Mouse (Mus musculus) 3T3-L1 (cell line): ENCODE results near the gene Tsc1.

Experiments used
- DNase-seq: peaks from one replicate; pipeline ENCODE4 v3.0.0-alpha.2; 2015; ENCODE audit warnings: low read depth, low spot score

The Tsc1 gene

DNA sequence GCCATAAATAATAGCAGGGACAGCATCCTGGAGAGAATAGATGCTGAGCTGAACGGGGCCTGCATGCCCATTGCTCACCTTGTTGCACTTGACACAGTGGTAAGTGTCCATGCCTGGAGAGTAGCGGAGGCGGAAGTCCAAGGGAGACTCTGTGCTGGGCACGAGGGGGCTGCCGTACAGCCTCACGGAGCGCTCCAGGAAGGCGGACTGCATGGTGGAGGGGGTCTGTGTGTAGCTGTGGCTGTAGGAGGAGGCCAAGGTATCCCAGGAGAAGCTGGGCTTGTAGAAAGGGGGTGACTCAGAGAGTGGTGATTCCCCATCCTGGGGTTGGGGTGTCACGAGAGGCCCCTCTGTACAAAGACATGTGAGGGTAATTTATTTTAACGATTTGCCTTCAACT, 27.4 kb upstream of the Tsc1 start:
- DNase-seq: no peak

DNA sequence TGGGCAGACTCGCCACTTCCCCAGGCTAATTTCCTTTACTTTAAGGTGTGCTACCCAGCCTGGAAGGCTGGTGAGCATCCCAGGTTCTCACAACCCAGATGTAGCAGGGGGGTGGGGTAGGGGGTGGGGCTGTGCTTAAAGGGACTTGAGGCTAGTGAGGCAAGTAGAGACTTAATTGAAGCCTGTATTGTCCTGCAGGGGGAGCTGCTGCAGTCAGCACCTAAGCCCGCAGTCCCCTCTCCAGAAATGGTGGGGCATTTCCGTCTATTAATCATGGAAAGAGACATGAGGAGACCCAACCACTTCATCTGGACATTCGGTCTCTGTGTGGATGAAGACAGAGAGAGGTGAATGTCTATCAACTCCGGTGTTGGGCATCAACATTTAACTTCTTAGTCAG, 24.7 kb upstream of the Tsc1 start:
- no peak for DNase-seq

DNA sequence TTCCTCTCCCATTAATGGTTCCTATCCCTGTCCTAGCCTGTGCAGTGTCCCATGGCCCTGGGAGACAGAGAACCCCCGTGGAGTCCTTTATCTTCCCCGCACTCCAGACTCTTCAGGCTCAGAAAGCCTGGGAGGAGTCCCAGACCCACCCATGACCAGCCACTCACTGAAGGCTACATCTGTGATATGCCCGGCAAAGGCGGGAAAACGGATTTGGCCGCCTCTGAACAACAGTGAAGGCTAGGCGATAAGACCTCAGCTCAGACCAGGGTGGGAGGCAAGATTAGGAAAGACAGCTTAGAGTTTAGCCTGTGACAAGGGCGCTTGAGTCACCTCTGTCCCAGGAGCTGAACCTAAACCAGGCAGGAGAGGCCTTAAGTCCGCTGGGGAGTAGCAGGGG, 24.2 kb upstream of the Tsc1 start:
- DNase-seq: no peak

GRCm38 (mm10) chr2:28617498-28618486, 23.2 kb upstream of the Tsc1 start:
- no peak for DNase-seq

GRCm38 (mm10) chr2:28618777-28619336, 22.2 kb upstream of the Tsc1 start:
- no peak for DNase-seq

DNA sequence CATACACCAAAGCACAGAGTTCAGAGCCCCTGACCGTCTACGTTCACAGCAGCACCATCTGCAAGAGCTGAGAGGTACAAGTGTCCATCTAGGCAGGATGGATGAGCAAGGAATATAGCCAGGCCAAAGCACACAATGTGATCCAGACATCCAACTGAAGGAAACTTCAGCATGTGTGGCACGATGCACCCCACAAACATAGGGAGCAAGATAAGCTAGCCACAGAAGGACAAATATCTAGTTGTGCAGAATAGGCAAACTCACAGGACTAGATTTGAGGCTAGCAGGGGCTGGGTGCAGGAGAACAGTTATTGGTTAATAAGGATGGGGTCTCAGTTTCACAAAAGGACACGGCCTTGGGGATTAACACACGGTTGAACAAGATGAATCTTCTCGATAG, 21.7 kb upstream of the Tsc1 start:
- DNase-seq: no peak

DNA sequence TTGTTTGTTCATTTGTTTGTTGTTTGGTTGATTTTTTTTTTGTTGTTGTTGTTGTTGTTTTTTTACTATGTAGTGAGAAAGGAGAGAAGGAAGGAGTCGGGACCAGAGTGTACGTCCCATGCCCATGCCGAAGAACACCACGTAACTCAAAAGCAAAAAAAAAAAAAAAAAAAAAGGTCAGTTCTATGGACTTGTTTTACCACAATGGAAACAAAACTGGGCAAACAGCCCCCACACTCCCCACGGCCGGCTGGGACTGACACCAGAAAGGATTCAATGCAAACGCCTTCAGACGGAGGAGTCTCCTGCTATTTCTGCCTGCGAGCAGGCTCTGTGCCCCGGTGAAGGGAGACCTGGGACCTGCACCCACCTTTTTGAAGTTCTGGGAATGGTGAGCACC, 20.5 kb upstream of the Tsc1 start:
- DNase-seq: no peak

- DNase-seq: no peak
Measured at GRCm38 (mm10) chr2:28621111-28621510, 19.9 kb upstream of the Tsc1 start.

- DNase-seq: no peak
Measured at GRCm38 (mm10) chr2:28621664-28622171, 19.3 kb upstream of the Tsc1 start, which contains the start of gene Gfi1b. Gene Gfi1b, minus strand, starts transcription at chr2:28621982.

GRCm38 (mm10) chr2:28622521-28623124, 18.4 kb upstream of the Tsc1 start:
- DNase-seq: peak; percentile 51

DNA sequence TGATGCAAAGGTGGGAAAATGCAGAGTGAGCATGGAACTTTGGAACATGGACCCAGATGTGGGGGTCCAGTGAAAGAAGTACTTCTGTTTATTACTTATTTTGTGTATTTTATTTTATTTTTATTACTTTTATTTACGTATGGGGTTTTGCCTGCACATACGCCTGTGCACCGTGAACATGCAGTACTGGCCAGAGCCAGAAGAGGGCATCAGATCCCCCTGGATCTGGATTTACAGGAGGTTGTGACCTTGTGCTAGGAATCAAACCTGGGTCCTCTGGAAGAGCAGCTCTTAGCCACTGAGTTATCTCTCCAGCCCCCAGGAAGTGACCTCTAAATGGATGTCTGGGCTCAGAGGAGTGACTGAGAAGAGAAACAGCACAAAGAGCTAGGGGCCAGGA, 16.2 kb upstream of the Tsc1 start:
- DNase-seq: no peak

DNA sequence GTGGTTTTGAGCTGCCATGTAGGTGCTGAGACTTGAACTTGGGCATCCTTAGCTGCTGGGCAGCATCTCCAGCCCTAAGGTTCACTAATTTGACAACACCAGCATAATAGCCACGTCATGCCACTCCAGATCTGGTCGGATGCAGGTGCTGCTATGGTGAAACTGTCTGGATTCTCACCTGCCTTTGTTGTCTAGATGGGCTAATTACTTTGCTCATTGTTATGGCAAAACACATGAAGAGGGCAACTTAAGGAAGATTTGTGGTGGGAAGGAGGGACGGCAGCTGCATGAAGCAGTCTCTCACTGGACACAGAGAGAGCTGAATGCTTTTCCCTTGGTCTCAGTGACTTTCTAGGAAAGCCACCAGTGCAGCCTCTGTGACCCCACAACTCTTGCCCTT, 15.0 kb upstream of the Tsc1 start:
- no peak for DNase-seq

DNA sequence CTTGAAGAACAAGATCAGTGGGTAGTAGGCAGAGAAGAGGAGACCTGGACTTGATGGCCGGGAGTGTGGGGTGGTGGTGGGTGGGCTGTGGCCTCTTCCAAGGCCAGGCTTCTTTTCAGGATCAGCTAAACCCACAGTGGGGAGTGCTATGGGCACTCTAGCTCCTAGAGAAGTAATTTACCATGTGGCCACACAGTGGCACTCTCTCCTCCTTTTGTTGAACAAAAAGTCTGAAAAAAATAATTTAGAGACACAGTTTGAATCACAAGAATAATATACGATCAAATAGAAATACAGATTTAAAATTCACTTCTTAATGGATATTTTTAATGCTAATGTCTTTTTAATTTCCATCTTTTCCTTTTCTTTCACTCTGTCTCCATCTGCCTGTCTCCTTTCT, 13.0 kb upstream of the Tsc1 start:
- peak; percentile 40 for DNase-seq

GRCm38 (mm10) chr2:28629911-28630381, 11.1 kb upstream of the Tsc1 start:
- no peak for DNase-seq

GRCm38 (mm10) chr2:28632626-28633025, 8.4 kb upstream of the Tsc1 start:
- DNase-seq: no peak

DNA sequence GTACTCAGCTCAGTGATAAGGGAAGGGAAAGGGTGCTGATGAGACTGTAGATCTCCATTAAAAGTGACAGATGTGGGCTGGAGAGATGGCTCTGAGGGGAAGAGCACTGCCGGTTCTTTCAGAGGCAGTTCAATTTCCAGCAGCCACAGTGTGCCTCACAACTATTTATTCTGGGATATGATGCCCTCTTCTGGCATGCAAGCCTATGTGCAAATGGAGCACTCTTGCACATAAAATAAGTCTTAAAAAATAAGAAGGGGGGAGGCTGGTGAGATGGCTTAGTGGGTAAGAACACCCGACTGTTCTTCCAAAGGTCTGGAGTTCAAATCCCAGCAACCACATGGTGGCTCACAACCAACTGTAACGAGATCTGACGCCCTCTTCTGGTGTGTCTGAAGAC, 7.9 kb upstream of the Tsc1 start:
- DNase-seq: peak; percentile 40

- no peak for DNase-seq
Measured at GRCm38 (mm10) chr2:28635199-28635598, 5.8 kb upstream of the Tsc1 start.

- peak; percentile 55 for DNase-seq
Measured at GRCm38 (mm10) chr2:28637106-28637845, 3.8 kb upstream of the Tsc1 start.

- no peak for DNase-seq
Measured at GRCm38 (mm10) chr2:28638352-28638751, 2.7 kb upstream of the Tsc1 start.

- DNase-seq: no peak
Measured at GRCm38 (mm10) chr2:28638886-28639285, 2.1 kb upstream of the Tsc1 start.

- peak; percentile 61 for DNase-seq
Measured at GRCm38 (mm10) chr2:28639794-28640193, 1.2 kb upstream of the Tsc1 start.
